Mouse (Mus musculus) myocyte (in vitro differentiated cells): Measurements from ENCODE around the gene Ptpn3.

Source experiments
- E2F4 ChIP-seq: IDR thresholded peaks from one replicate; pipeline ENCODE4 v1.6.1; 2011; ENCODE audit warnings: mild to moderate bottlenecking, control low read depth, moderate library complexity; ENCODE audit not compliant: insufficient read depth
- MAX ChIP-seq: IDR thresholded peaks from one replicate; pipeline ENCODE4 v1.6.1; 2011; ENCODE audit warnings: low read depth, mild to moderate bottlenecking, control low read depth
- MYOG ChIP-seq, 3 experiments: IDR thresholded peaks; one replicate each; pipeline ENCODE4 v1.6.1; 2011; ENCODE audit warnings: control low read depth in 2 of 3, low read depth in 2 of 3, mild to moderate bottlenecking in 2 of 3; ENCODE audit not compliant: insufficient read length in 2 of 3, control insufficient read depth in 1 of 3, insufficient read depth in 1 of 3
- POLR2A ChIP-seq: IDR thresholded peaks from one replicate; pipeline ENCODE4 v1.6.1; 2011; ENCODE audit warnings: low read depth, mild to moderate bottlenecking, control low read depth, moderate library complexity; ENCODE audit not compliant: insufficient read length
- POLR2AphosphoS2 ChIP-seq: IDR thresholded peaks from one replicate; pipeline ENCODE4 v1.6.1; 2011; ENCODE audit warnings: low read depth, control low read depth; ENCODE audit not compliant: insufficient read length

DNA sequence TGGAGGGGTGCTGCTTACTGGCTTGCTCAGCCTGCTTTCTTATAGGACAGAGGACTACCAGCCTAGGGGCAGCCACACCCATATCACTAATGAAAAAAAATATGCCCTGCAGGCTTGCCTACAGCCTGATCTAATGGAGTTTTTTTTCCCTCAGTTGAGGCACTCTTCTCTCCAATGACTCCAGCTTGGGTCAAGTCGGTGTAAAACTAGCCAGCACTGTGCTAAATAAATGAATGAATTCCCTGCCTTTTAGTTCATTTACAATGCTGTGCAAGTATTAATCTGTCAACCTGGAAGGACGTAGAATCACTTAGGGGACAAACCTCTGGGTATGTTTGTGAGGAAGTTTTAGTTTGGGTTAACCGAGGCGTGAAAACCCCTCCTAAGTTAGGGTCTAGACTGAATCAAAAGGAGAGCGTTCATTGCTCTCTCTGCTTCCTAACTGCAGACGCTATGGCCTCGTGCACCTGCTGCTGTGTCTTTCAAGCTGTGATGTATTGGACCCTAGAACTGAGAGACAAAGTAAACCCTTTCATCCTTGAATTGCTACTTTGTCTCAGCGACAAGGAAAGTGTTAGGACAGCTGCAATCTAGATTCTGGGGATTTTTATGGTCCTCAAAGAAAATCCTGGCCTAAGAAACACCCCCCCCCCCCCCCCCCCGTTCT, 33.5 kb upstream of the Ptpn3 start:
- no peak for TF ChIP-seq MAX
- no peak for TF ChIP-seq POLR2A
- no peak for TF ChIP-seq E2F4
- no peak for TF ChIP-seq MYOG (IDR thresholded peaks at IDR 0.05; ENCODE audit: control insufficient read depth in 1 of 3, insufficient read depth in 1 of 3, insufficient read length in 2 of 3, low read depth in 2 of 3)
- TF ChIP-seq POLR2AphosphoS2 = no peak
